Mouse (Mus musculus): ENCODE data around the gene 4930544D05Rik.

DNA sequence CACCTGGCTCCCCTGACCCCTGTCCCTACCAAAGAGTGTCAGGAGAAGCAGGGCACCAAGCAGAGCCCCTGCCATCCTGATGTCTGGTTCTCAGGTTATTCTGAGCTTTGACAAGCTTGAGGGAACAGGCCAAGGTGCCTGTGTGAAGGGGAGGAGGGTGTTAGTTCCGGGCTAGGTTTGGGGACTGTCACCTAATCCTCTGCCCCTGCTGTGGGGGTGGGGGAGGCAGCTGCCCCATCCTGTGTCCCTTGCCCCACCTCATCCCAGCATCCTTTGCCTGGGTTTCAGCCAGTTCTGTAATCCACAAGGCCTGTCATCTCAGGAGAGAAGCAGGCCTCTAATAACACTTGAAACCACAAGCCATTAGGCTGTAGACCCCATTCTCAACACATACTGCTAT, 3.5 kb downstream of the 4930544D05Rik start, which contains the start of gene Chrne:
- TF ChIP-seq CTCF (IDR thresholded peaks at IDR 0.05; ENCODE audit: low read depth): no peak
- no peak for TF ChIP-seq EP300 (optimal IDR thresholded peaks at IDR 0.05)

Measured in stomach, postnatal 0 days (tissue).